Mouse (Mus musculus): ENCODE data around the gene Kif20b. TPM values are rescaled to one million over a fixed set of nuclear protein-coding genes. Genes with fewer than 3 reads are reported as not detected.

Gene Kif20b
- polyA plus RNA-seq (2015; fragmentation: Nextera tagmentation; extraction: Ambion mirVana) = 51.9 and 65.0 TPM in 2 replicates

DNA sequence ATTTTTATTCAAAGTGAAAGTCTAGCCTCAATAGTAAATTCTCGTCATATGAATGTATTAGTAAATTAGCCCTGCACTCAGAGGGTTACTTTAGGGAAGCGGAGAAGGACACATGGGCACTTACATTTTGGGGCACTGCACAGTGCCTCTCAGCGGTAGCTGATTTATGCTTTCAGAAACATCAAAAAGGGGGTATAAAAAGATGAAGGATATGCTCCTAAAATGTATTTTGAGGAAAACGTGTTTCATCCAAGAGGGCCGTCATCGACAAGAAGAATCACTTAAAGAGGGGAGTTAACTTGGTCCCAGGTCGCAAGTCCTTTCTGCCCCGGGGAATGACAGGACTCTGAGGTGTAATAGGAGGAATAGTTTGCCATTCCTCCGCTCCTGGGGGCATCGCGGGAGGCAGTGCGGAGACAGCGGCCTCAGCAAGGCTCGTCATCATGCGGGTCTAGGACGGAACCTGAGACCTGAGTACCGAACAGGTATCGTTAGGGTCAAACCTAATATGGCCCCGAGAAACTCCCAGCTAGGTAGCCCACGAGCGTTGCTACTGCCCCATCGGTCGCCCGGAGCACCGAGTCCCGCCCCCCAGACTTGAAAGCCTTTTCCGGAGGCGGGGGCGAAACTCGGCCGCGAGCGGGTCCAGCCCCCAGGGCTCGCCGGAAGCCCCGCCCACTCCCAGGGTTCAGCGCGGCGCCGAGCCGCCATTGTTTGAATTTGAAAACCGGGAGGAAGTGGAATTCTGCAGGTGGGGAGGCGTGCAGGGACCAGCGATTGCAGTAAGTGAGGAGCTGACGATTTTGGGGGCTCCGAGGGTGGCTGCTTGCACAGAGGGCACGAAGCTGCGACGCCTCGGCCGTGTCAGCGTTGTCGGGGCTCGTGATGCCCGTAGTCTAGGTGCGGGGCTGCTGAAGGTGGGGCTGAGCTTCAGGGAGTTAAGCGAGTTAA is at the start of gene Kif20b:
Gene Kif20b, plus strand, starts transcription at position 710 of the 951 bp plus-strand sequence.
- Histone ChIP-seq H3K27me3 (replicated peaks) (no peaks in the 10 kb centered on the region), H3K27ac (peak within 1 kb of the TSS; percentile 28; the same call in 1 of the 2 replicates), H3K4me1 (replicated peaks) (no peaks in the 10 kb centered on the region), H3K36me3 (no peaks in the 10 kb centered on the region), H3K4me3 (replicated peaks) (peak within 1 kb of the TSS; percentile 80), H3K9ac (peak within 1 kb of the TSS; percentile 73), H3K4me2 (replicated peaks) (peak within 1 kb of the TSS; percentile 70), H3K9me3 (no peaks in the 10 kb centered on the region)
- peak; percentile 98 for ATAC-seq
- under 1% methylated on average over 57 of the region's 57 CpGs for WGBS

DNA sequence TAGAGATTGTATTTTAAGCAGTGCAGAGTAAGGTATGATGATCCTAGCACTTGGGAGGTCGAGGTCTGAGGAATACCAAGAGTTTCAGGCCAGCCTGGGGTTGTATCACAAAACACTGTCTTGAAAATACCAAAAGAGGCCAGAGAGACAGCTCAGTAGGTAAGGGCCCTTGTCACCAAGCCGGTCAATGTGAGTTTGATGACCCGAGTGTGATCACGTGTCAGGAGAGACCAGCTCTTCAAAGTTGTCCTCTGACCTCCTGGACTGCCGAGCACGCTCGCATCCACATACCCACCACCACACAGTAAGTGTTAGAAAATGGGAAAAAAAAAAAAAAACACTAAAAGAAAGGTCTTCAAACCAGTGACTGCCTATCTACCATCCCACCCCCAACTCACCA is 45.5 kb upstream of the Kif20b start:
- ATAC-seq = no peak
- Histone ChIP-seq H3K27ac (no peak overlapping the region), H3K4me3 (replicated peaks) (no peak overlapping the region), H3K4me1 (replicated peaks) (0 out of 2 replicates have a peak, but pooled peaks cover 6% of the 10 kb centered on the region), H3K9ac (no peak overlapping the region), H3K9me3 (no peaks in the 10 kb centered on the region), H3K4me2 (replicated peaks) (no peak overlapping the region), H3K36me3 (no peaks in the 10 kb centered on the region), H3K27me3 (replicated peaks) (no peaks in the 10 kb centered on the region)
- 84% methylated on average over 7 of the region's 7 CpGs for WGBS

DNA sequence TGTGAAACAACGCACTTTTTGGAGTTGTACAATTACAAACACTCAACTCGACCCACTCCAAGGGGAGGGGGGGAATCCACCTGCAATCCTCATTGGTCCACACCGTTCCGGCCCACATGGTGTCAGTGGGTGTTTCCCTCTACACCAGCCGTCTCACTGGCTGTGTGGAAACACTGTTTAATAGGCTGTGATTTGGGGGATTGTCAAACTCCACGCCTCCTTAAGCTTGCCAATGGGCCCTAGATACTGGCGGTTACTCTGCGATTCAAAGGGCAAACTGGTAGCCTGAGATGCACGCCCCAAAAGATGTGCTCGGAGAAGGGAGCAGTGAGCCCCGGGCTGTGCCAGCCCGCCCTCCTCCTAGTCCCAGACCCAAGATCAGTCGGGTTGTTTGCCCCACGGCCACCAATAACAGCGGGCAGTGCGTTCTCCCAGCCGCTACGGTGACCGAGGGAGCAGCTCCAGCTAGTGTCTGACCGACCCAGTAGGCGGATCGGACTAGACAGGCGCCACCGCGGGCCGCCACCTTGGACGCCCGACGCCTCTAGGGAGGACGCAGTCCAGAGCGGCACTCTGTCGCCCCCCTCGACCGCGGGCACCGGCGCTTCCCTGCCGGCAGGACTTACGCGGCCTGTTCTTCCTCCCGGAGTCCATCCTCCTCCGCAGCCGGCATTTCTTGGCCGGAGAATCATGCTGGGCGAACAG is 44.1 kb upstream of the Kif20b start:
- H3K27me3 ChIP-seq (replicated peaks) = no peaks in the 10 kb centered on the region
- WGBS = under 1% methylated on average over 45 of the region's 45 CpGs
- peak overlapping the region; percentile 81 for H3K4me2 ChIP-seq (replicated peaks)
- H3K4me3 ChIP-seq (replicated peaks) = peak overlapping the region; percentile 89
- peak overlapping the region; percentile 96 for H3K9ac ChIP-seq
- peak overlapping the region; percentile 99 for H3K27ac ChIP-seq
- H3K36me3 ChIP-seq = no peaks in the 10 kb centered on the region
- H3K9me3 ChIP-seq = no peaks in the 10 kb centered on the region
- peak; percentile 97 for ATAC-seq
- 0 out of 2 replicates have a peak, but pooled peaks cover 6% of the 10 kb centered on the region for H3K4me1 ChIP-seq (replicated peaks)

DNA sequence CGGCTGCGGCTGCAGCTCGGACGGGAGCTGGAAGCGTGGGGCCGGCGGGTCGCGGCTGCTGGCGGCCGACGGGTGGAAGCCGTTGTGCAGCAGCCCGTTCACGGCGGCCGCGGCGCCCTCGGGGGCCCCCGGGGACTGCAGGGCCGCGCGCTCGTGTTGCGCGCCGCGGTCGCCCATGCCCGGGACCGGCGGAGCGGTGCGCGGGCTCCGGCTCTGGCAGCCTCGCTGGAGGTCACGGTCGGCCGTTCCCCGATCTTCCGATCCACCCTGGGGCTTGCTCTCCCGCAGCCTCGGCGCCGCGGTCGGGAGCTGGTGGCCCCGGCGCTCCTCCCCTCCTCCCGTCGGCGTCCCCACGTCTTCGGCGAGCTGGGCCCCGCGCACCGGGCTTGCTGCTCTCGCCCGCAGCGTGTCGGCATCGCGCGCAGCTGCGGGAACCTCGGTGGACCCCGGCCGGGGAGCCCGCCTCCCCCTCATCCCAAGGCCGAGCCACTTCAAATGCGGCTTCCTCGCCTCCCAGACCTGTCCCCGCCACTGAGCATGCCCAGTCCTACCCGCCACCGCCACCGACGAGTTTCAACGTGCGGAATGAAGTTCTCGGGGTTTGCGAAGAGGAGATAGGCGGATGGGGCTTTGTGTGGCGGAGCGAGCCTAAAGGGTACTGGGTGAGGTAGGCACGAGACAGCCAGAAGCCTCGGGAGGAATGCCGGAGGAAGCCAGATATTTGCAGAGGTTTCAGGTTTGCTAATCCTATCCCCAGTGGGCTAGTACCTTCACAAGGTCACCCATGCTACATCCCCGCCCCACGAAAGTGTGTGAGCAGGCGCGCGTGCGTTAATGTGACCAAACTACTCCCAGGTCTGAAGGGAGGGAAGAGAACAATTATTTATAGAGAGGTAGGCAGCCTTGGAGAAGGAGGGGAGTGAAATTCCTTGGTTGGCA is 43.3 kb upstream of the Kif20b start, which contains the start of gene Pank1:
Gene Pank1, minus strand, starts transcription at position 853 of the 939 bp plus-strand sequence.
- Histone ChIP-seq H3K9me3 (no peaks in the 10 kb centered on the region), H3K4me1 (replicated peaks) (0 out of 2 replicates have a peak, but pooled peaks cover 6% of the 10 kb centered on the region), H3K9ac (peak within 1 kb of the TSS; percentile 96), H3K27ac (peak within 1 kb of the TSS; percentile 99), H3K27me3 (replicated peaks) (no peaks in the 10 kb centered on the region), H3K4me3 (replicated peaks) (peak within 1 kb of the TSS; percentile 89), H3K36me3 (no peaks in the 10 kb centered on the region), H3K4me2 (replicated peaks) (peak within 1 kb of the TSS; percentile 81)
- peak; percentile 70 for ATAC-seq
- under 1% methylated on average over 96 of the region's 96 CpGs for WGBS

DNA sequence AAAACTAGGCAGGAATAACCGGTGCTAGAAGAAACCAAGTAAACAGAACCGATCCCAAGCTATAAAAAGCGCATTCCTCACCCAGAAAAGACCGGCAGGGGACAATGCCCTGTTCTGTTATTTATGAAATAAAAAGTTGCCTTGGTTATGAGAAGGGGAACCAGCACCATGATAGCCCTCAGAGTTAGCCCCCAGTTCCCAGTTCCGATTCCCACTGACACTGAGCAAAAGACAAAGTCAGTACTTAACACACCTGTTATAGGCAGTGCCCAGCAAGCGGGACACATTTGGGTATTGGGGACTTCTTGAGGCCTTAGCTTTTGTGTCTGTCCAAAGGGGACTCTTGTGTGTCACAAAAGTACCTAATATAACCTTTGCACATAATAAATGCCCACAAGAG is 42.5 kb upstream of the Kif20b start:
- WGBS = 16% methylated on average over 6 of the region's 6 CpGs
- Histone ChIP-seq H3K27me3 (replicated peaks) (no peaks in the 10 kb centered on the region), H3K4me2 (replicated peaks) (peak overlapping the region; percentile 81), H3K4me1 (replicated peaks) (0 out of 2 replicates have a peak, but pooled peaks cover 6% of the 10 kb centered on the region), H3K36me3 (no peaks in the 10 kb centered on the region), H3K9ac (peak overlapping the region; percentile 96), H3K27ac (peak overlapping the region; percentile 99), H3K9me3 (no peaks in the 10 kb centered on the region), H3K4me3 (replicated peaks) (peak overlapping the region; percentile 89)
- no peak for ATAC-seq

DNA sequence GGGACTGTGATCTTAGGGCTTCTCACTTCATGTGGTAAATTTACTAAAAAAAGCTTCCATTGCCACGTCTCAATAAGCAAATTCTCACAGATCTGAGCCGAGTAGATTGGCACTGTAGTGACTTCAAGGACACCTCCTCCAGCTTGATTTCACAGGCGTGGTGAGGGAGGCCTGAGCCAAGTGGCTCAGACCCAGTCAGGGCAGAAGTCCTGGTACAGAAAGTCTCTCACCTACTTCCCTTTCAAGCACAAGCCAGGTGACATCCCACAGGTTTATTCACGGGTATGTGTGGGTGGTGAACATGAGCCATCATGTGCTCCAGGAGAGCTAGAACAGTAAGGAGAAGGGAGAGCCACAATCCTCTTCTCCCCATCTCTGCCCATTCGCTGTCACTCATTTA is 41.0 kb upstream of the Kif20b start:
- no peak overlapping the region for H3K27ac ChIP-seq
- H3K27me3 ChIP-seq (replicated peaks) = no peaks in the 10 kb centered on the region
- H3K4me2 ChIP-seq (replicated peaks) = no peak overlapping the region
- 0 out of 2 replicates have a peak, but pooled peaks cover 6% of the 10 kb centered on the region for H3K4me1 ChIP-seq (replicated peaks)
- WGBS = 73% methylated on average over 5 of the region's 5 CpGs
- no peak for ATAC-seq
- H3K4me3 ChIP-seq (replicated peaks) = no peak overlapping the region
- no peak overlapping the region for H3K9ac ChIP-seq
- no peaks in the 10 kb centered on the region for H3K36me3 ChIP-seq
- H3K9me3 ChIP-seq = no peaks in the 10 kb centered on the region

DNA sequence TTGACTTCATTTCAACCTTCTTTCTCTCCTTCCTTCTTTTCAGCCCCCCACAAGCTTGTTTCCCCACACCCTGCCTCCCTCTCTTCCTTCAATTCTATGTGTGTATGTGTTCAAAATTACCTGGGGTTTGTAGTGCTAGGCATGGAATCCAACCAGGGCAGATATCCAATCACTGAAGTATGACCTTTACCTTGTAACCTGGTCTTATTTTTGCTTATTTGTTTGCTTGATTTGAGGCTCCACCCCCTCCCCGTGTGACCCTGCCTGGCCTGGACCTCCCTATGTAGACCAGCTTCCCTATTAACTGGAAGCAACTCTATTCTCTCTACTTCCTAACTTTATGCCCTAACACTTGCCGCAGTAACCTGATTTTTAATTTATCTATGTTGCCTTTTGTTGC is 39.7 kb upstream of the Kif20b start:
- H3K36me3 ChIP-seq = no peaks in the 10 kb centered on the region
- 0 out of 2 replicates have a peak, but pooled peaks cover 6% of the 10 kb centered on the region for H3K4me1 ChIP-seq (replicated peaks)
- H3K4me2 ChIP-seq (replicated peaks) = no peak overlapping the region
- H3K27me3 ChIP-seq (replicated peaks) = no peaks in the 10 kb centered on the region
- H3K9me3 ChIP-seq = no peaks in the 10 kb centered on the region
- 83% methylated on average over 2 of the region's 2 CpGs for WGBS
- no peak overlapping the region for H3K4me3 ChIP-seq (replicated peaks)
- ATAC-seq = no peak
- H3K27ac ChIP-seq = no peak overlapping the region
- no peak overlapping the region for H3K9ac ChIP-seq

DNA sequence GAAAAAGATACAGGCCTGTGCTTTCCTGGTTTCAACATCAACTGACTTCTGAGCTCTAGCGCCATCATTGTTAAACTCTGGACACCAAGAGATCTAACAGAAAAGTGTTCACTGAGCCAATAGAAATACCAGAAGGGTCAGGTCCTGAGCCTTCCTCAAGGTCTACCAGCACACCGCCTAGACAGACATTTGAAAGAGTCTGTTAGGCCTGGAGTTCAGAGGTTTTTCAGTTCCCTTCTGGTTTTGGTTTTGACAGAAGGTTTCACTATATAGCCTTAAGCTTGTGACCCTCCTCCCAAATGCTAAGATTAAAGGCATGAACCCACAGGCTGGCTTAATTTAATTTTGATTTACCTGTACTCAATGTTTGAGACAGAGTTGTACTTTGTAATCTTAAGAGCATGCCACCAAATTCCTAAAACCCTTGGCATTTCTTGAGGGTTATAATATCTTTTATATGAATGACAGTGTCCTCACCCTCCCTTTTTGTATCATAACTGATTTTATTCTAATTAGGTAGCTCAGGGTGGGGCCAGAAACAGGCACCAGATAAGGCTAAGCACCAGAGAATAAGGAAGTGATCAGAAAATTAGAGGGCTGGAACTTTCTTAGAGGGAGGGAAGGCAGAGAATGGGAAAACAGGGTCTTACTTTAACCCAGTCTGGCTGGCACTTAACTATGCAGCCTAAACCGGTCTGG is 38.5 kb upstream of the Kif20b start:
- ATAC-seq = peak; percentile 39
- WGBS = 79% methylated on average over 3 of the region's 3 CpGs
- H3K9ac ChIP-seq = no peak overlapping the region
- H3K9me3 ChIP-seq = no peaks in the 10 kb centered on the region
- no peak overlapping the region for H3K4me2 ChIP-seq (replicated peaks)
- no peak overlapping the region for H3K27ac ChIP-seq
- H3K36me3 ChIP-seq = no peaks in the 10 kb centered on the region
- H3K4me3 ChIP-seq (replicated peaks) = no peak overlapping the region
- no peaks in the 10 kb centered on the region for H3K27me3 ChIP-seq (replicated peaks)
- H3K4me1 ChIP-seq (replicated peaks) = 0 out of 2 replicates have a peak, but pooled peaks cover 6% of the 10 kb centered on the region

DNA sequence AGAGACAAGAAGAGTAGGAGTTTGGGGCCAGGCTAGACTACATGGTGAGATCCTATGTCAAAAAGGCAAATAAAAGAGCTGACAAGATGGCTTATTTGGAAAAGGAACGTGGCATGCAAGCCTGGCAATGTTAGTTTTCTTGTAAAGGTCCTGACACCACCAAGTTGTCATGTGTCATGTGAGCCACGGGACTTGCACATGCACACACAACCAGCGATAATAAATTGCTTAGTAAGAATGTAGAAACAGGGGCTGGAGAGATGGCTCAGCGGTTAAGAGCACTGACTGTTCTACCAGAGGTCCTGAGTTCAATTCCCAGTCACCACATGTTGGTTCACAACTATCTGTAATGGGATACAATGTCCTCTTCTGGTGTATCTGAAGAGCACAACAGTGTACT is 35.8 kb upstream of the Kif20b start:
- H3K36me3 ChIP-seq = no peaks in the 10 kb centered on the region
- ATAC-seq = no peak
- no peaks in the 10 kb centered on the region for H3K27me3 ChIP-seq (replicated peaks)
- no peaks in the 10 kb centered on the region for H3K9me3 ChIP-seq
- H3K4me1 ChIP-seq (replicated peaks) = no peaks in the 10 kb centered on the region
- no peak overlapping the region for H3K4me3 ChIP-seq (replicated peaks)
- 82% methylated on average over 4 of the region's 4 CpGs for WGBS
- H3K9ac ChIP-seq = no peak overlapping the region
- no peak overlapping the region for H3K4me2 ChIP-seq (replicated peaks)
- no peak overlapping the region for H3K27ac ChIP-seq

DNA sequence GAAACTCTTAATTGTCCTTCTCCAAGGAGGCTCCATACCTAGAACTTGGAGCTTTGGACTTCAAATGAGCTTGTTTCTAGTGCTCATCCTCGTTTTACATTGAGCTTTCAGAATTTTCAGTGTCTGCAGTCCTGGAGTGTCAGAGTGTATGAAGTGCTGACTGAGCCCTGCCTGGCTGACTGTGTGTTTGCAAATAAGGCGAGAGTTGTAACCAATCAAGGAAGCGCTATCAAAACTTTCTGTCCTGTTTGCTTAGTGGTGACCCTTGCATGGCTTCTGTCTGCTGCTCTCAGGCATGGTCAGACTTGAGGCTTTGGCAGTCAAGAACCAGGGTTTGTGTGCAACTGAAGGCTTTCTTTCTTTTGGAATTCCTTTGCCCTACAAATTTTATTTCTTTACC is 31.2 kb upstream of the Kif20b start:
- Histone ChIP-seq H3K36me3 (no peaks in the 10 kb centered on the region), H3K4me3 (replicated peaks) (no peak overlapping the region), H3K4me1 (replicated peaks) (no peaks in the 10 kb centered on the region), H3K4me2 (replicated peaks) (no peak overlapping the region), H3K27me3 (replicated peaks) (no peaks in the 10 kb centered on the region), H3K9me3 (no peaks in the 10 kb centered on the region), H3K27ac (no peak overlapping the region), H3K9ac (no peak overlapping the region)
- 51% methylated on average over 3 of the region's 3 CpGs for WGBS
- no peak for ATAC-seq

DNA sequence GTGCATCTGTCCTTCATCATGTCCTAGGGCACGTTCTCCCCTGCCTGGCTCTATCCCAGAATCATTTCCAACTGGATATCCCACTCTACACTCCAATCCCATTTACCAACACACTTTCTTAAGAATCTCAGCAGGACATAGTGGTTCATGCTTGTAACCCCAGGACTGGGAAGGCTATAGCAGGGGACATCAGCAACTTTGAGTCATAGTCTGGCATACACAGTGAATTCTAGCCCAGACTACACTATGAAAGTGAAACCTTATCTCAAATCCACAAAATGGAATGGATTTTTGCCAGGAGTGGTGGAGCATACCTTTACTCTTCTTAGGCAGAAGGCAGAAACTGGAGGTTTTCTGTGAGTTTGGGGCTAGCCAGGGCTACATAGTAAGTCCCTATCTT is 30.6 kb upstream of the Kif20b start:
- H3K27me3 ChIP-seq (replicated peaks) = no peaks in the 10 kb centered on the region
- H3K9ac ChIP-seq = no peak overlapping the region
- H3K4me1 ChIP-seq (replicated peaks) = no peaks in the 10 kb centered on the region
- no peaks in the 10 kb centered on the region for H3K36me3 ChIP-seq
- WGBS = 88% methylated on average over 1 of the region's 1 CpGs
- no peak overlapping the region for H3K4me2 ChIP-seq (replicated peaks)
- no peaks in the 10 kb centered on the region for H3K9me3 ChIP-seq
- no peak for ATAC-seq
- no peak overlapping the region for H3K4me3 ChIP-seq (replicated peaks)
- no peak overlapping the region for H3K27ac ChIP-seq

Measured in intestine, embryonic 15.5 days (tissue).